Mouse (Mus musculus) bone marrow, adult 2 months (tissue): Measurements from ENCODE around the gene Gm156.

Source experiments
- CTCF ChIP-seq: fragments of 200-500 bp; IDR thresholded peaks from 2 replicates; pipeline ENCODE4 v1.5.1; 2011; ENCODE audit warnings: low read length, control low read depth; ENCODE audit not compliant: control insufficient read depth, insufficient read depth
- POLR2A ChIP-seq: fragments of 200-500 bp; IDR thresholded peaks from 2 replicates; pipeline ENCODE4 v1.6.1; 2011; ENCODE audit warnings: low read depth, mild to moderate bottlenecking, control low read depth, low read length, borderline replicate concordance; ENCODE audit not compliant: control insufficient read depth

DNA sequence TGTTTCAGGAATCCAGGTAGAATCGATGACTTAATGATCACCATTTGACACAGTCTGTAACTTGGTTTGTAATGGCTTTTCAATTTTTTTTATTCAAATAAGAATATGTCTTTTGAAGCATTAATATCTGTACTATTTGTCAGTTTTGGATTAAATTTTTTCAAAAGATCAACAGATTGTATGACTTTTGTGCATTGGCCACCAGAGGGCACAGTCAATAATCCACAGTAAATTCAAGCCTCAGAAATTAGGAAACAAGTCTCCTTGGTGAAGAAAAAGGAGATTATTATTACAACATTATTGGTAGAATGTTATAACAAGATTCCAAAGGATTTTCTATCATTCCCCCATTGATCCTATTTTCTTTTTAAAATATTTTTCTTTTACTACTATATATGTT lies 41.5 kb upstream of the Gm156 start:
- TF ChIP-seq CTCF (no peak), POLR2A (no peak)
